Mouse (Mus musculus) kidney, adult 18-20 months (tissue): ENCODE measurements around the gene Slc38a9.
"Not testable (repeated sequence)": the region's sequence is repeated elsewhere in the genome, so short reads cannot be mapped to it uniquely, and the experiment has no call there.

Experiments used
- DNase-seq: peaks from one replicate; pipeline ENCODE4 v3.0.0; 2021

Gene Slc38a9

GRCm38 (mm10) chr13:112686155-112686554 is 25.6 kb downstream of the Slc38a9 start:
- DNase-seq: no peak

GRCm38 (mm10) chr13:112692870-112693553 is 32.5 kb downstream of the Slc38a9 start:
- DNase-seq: no peak

GRCm38 (mm10) chr13:112695526-112696240 is 35.1 kb downstream of the Slc38a9 start:
- DNase-seq: no peak

- DNase-seq: no peak
Observed at GRCm38 (mm10) chr13:112701256-112701655, 40.7 kb downstream of the Slc38a9 start.

GRCm38 (mm10) chr13:112706351-112706750 is 45.8 kb downstream of the Slc38a9 start:
- no peak for DNase-seq

- no peak for DNase-seq
Observed at GRCm38 (mm10) chr13:112720078-112720736, 59.7 kb downstream of the Slc38a9 start.

- no peak for DNase-seq
Observed at GRCm38 (mm10) chr13:112721946-112722729, 61.6 kb downstream of the Slc38a9 start.

GRCm38 (mm10) chr13:112724260-112724659 is 63.7 kb downstream of the Slc38a9 start:
- not testable (repeated sequence) for DNase-seq

- DNase-seq: no peak
Observed at GRCm38 (mm10) chr13:112726002-112726401, 65.5 kb downstream of the Slc38a9 start.

GRCm38 (mm10) chr13:112733311-112733710 is 72.8 kb downstream of the Slc38a9 start:
- DNase-seq: no peak

- DNase-seq: no peak
Observed at GRCm38 (mm10) chr13:112734906-112735713, 74.6 kb downstream of the Slc38a9 start.

GRCm38 (mm10) chr13:112736407-112736806 is 75.9 kb downstream of the Slc38a9 start:
- DNase-seq: no peak

- DNase-seq: no peak
Observed at GRCm38 (mm10) chr13:112737110-112737509, 76.6 kb downstream of the Slc38a9 start.

GRCm38 (mm10) chr13:112738005-112738404 is 77.5 kb downstream of the Slc38a9 start:
- DNase-seq: no peak

- no peak for DNase-seq
Observed at GRCm38 (mm10) chr13:112740073-112740472, 79.5 kb downstream of the Slc38a9 start.

- no peak for DNase-seq
Observed at GRCm38 (mm10) chr13:112742076-112742830, 81.7 kb downstream of the Slc38a9 start.

GRCm38 (mm10) chr13:112743647-112744046 is 83.1 kb downstream of the Slc38a9 start:
- no peak for DNase-seq

GRCm38 (mm10) chr13:112744061-112744849 is 83.7 kb downstream of the Slc38a9 start:
- no peak for DNase-seq

GRCm38 (mm10) chr13:112745936-112746694 is 85.6 kb downstream of the Slc38a9 start:
- DNase-seq: no peak

GRCm38 (mm10) chr13:112746695-112747055 is 86.1 kb downstream of the Slc38a9 start:
- DNase-seq: no peak
